Mouse (Mus musculus) thymus, postnatal 0 days (tissue): ENCODE results near the gene Izumo1r. TPM values are rescaled to one million over a fixed set of nuclear protein-coding genes. Genes with fewer than 3 reads are reported as not detected.

Source experiments
- DNase-seq: peaks from one replicate; pipeline ENCODE4 v3.0.0-alpha.2; 2015; ENCODE audit warnings: low spot score
- polyA plus RNA-seq: library from polyadenylated mRNA; unstranded; fragments of >200 nt; fragmentation: Nextera tagmentation; extraction: Ambion mirVana; gene quantifications from 2 replicates; pipeline ENCODE4 v1.2.1, GENCODE M21; 2015

Gene Izumo1r
- polyA plus RNA-seq, 1 experiment from 2014 or later: 14.7 TPM

DNA sequence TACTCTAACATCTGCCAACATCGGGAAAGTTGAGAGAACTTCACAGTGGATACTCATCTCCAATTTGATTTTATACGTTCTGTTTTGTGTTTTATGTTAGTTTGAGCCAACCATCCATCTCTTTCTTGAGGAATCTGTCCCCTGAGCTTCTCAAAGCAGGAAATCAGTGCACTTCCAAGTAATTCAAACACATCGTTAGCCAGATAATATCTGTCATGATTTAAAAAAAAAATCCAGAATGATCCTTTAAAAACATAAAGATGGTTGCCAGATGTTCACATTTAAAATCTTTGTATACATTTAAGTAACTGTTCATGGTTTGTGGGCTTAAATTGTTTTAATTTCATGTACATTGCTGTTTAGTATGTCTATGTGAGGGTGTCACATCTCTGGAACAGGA is 2.2 kb upstream of the Izumo1r start:
- DNase-seq: no peak

DNA sequence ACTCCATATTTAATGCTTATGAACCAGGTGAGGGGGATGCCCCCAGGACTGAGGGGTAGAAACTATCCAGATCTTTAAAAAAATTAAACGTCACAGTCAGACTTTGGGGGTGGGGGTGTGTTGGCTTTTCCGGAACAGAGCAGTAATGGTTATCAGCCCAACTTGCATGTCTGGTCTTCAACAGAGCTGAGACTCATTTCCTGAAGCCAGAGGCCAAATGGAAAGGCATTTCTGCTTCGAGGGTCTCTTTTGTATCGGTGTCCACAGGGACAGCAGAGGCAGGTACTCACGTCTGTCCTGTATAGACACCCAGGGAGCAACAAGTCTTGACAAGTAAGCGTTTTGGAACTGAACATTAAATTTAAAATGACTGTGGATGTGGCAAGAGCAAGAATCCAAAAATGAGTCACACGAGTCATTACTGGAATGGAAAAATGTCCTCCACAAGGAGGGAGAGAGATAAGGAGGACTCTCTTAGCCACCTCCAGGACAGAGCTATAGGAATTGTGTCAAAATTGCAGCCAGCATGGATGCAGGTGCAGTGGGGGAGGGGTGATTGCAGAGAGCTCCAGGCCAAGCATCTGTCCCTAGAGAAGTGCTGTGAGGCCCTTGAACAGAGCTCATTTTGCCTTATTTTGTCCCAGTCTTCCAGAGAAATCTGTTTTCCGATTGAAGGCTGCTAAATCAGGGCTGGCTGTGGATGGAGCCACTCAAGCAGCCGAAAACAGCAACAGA is 1.2 kb upstream of the Izumo1r start:
- DNase-seq: no peak

DNA sequence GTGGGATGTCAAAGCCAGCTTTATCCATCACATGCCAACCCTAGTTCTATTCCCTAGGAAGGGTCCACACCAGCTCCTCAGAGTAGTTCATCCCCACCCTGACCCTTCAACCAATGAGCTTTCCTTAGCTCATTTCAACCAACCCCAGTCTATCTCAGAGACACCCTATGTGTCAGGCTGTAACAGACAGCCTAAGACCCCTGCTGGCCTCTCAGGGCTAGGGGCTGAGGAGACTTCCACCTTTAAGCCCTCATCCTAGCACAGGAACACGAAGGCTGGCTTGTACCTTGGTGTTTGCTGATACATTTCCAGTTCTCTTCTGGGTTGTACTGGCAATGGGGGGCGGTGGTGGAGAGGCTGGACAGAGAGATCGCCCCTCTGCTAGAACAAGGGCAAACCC is 743 bp downstream of the Izumo1r start:
- no peak for DNase-seq

DNA sequence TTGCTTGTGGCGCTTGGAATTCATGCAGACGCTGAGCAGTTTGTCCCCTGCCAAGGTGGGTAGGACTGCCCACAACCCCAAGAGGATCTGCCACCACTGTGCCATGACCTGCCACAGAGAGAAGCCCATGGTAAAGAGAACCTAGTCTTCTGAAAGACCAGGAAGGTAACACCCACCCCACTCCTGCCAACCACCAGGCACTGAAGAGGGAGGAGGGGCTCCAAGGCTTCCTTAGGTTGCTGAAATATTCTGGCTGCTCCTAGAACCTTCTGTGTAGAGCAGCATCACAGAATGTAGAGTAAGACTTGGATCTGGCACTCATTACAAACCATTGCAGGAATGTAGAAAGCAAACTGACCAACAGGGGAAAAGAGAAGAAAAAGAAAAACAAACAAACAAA is 1.3 kb downstream of the Izumo1r start:
- DNase-seq: no peak

DNA sequence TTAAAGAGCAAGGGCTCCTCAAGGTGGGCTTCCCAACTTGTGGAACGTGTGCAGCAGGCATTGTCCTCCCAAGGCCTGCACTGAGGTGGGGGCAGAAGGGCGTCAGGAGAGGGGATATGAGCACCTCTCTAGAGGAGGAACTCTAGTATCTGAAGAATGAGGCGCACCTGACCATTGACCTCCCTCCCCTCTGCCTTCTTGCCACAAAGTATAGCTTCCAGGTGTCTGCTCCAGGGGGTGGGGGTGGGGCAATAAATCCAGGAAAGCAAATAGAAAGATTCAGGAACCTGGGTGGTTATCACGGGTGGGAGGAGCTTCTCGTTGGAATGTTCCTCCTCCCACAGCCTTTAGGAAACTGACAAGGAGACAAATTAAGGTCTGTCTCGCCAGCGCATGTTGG is 2.0 kb downstream of the Izumo1r start:
- DNase-seq: no peak

DNA sequence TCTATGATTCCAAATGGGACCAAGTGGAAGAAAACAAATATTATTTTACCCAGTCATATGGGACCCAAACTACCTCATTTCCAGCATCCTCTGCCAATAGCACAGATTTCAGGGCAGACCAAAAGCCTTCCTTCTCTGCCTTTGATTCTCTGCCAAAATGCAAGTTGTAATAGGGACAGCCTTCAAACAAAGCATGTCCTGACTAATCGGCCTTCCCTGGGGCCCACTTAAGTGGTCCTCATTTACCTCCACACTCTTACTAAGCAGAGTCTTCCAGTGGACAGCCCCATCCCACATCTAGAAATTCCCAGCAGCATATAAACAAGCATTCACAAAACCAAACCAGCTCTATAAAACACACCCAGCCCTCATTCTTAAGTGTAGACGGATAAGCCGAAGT is 6.6 kb downstream of the Izumo1r start:
- DNase-seq: no peak

DNA sequence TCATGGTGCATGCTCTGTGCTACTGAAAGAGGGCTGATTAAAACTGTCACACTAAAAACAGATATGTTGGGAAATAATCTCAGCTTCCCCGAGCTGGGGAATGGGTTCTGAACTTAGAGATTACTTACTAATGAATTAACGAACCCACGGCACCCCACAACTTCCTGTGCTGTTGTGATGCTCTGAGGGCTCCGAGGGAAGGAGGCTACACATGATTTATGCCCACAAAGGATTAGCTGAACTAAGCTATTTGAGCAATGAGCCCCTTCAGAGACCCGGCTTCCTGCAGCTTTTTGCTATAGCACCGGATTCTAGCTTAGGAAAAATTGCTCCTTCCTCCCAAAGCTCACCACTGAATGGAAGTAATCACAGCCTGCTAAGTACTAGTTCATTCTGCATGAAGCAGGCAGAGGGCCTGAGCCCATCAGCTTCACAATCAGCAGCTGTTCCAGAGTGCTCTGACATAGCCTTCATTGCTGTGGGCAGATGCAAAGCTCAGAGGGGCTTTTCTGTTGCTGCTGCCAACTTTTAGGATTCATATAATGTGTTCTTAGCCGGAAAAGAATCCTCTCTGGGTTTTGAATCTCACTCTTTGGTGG is 8.4 kb downstream of the Izumo1r start:
- no peak for DNase-seq

DNA sequence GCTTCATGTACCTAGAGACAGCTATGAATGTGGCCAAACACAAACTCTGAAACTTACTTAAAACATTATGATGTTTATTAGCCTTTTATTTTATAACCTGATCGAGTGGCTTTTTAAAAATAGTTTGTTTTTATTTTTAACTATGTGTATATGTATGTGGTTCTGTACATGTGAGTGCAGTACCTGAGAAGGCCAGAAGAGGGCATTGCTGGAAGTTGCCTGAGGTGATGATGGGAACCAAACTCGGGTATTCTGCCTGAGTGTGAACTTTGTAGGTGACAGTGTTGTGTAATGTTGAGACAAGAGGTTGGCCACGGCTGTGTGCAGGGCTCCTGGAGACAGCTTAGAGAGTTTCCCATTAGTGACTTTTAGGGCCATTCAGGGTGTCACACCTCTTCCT is 9.1 kb downstream of the Izumo1r start:
- DNase-seq: no peak

DNA sequence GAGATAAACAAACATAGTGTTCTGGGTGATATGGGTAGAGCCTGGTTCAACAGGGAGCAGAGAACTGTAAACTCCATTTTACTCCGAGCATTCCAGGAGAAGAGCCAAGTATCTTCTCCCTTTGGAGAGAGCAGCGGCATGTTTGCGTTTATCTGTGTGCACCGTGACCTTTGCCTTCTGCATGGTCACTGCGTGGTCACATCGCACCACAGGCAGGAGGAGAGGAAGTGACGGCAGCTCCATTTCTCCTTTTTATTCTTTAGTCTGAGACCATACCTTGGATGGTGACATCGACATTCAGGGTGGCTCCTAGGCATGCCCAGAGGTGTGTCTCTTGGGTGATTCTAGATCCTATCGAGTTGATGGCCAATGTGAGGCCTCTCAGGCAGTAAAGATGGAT is 10.4 kb downstream of the Izumo1r start:
- no peak for DNase-seq

DNA sequence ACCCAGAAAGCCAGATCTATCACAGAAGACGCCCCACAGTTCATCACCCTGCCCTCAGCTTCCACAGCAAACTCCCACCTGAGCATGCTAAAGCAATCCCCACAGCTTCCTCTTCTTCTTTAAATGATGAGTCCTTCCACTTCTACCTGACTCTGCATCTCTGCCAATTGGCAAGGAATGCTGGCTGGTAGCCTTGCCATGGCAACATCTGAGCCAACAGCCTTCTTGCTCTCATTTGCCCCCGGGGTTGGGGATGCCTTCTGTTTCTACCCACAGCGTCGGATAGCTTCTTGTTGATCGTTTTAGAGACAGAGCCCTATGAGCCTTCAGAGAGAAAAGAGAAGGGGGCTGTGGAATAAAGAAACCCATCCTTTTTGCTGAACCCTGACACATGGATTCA is 11.9 kb downstream of the Izumo1r start:
- no peak for DNase-seq

DNA sequence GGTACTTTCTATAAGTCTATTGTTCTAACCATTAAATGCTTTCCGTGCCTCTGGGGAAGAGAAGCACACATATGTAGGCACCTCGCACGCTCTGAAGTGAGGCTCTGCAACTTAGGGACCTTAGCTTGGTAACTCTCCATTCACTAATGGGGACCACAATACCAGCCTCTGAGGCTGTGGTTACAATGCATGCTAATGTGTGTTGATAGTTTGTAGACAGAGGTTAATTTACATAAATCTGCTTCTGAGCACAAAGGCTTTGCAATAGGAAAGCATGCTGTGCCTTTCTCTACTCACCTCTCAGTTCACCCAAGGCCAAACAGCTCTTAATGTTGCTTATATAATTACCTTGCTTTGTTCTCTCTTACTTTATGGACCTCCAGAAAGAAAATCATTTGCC is 13.1 kb downstream of the Izumo1r start:
- DNase-seq: no peak

DNA sequence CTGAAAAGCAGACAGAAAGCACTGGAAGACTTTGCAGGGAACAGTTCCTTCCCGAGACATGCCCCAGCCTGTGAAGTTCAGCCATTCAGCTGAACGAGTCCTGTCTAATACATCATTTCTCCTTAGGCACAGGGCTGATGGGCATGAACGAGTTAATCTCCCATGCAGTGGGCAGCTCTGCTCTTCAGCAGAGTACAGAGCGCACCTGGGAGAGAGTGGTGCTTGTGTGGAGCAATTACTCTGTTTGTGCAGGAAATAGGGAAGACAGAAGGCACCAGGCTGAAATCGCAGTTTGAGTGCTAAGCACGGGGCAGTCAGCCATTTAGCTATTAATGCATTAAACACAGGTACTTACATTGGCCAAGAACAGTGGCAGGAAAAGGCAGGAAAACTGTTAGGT is 15.1 kb downstream of the Izumo1r start:
- DNase-seq: no peak

DNA sequence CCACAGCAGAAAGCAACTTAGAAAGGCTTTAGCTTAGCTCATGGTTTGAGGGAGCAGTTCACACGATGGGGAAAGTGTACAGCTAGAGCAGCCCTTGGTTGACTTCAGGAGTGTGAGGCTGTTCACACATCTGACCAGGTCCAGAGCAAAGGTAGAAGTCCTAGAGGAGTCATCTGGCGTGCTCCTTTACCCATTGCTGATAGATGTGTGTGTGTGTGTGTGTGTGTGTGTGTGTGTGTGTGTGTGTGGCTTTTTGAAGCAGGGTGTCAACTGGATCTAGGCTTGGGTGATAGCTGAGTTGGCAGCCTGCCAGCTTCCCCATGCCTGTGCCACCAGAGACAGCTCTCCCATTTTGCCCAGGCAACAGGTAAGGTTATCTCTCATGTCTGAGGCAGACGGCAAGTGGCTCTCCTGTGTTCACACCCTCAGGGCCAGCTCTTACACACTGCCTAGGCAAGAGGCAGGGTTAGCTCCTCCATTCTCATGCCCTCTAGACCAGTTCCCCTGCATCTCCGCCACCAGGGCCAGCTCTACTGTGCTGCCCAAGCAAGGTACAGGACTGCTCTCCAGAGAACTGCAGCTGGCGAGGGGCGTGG is 15.9 kb downstream of the Izumo1r start:
- DNase-seq: no peak

DNA sequence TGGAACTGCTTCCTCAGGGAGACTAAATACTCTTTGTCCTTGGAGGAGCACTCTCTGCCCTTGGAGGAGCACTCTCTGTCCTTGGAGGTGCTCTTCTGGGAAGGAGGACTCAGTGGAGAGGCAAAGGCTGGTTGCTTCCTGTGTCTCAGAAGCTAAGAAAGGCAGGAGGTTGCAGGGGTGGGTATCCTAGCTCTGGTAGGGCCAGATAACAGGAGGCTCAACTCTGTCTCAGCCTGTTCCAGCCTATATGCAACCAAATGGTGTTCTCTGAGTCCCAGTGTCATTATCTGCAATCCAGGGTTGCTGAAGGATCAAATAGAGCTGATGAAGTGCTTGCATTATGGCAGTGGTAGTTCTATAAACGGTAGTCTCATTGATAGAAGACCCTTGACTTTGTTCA is 17.8 kb downstream of the Izumo1r start:
- no peak for DNase-seq

DNA sequence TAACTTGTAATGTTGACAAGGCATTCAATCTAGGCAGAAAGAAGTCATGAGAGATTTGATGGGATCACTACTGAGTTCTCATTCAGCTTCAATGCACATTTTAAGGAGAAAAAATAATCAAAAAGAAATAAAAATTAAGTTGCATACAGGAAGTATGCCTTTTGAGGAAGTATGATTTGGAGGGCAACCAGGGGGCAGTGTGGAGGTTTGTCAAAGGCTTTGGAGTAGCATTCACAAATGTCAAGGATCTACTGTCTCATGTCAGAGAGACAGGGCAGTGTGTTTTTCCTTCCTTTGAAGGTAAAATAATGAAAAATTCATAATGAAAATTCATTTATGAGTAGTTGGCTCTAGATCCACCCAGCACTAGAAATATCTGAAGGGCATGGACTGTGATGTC is 18.6 kb downstream of the Izumo1r start:
- peak; percentile 45 for DNase-seq

DNA sequence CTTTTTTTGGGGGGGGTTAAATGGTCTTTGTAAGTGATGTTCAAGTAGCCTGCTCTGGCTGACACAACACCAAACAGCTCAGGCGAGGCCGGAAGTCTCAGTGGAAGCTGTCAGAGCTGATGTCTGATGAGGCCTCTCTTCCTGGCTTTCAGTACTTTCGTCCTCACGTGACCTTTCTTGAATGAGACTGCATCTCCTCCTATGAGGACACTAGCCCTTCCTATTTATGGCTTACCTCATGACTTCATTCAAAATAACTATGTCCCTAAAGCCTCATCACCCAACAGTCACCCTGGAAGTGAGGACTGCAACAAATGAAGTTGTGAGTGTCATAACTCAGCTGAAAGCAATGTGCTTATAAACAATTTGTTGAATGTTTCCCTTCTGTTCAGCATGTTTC is 19.1 kb downstream of the Izumo1r start:
- DNase-seq: peak; percentile 58

DNA sequence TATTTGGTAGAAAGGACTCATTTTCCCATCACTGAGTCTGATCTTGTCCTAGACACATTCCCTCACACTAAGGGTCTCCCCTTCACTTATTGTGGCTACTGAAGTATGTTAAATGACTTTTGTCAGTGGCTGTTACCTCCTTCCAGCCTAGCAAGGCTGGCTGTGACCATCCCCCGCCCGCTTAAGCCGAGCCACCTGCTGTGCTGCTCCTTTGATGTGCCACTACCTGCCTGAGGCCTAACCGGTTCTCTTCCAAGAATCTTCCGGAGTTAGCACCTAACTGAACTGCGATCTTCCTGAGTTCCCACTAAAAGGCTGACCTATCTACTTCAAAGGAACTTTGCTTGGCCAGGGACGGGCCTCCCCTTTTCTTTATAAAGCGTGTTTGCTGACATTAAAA is 27.2 kb downstream of the Izumo1r start:
- DNase-seq: peak; percentile 60

DNA sequence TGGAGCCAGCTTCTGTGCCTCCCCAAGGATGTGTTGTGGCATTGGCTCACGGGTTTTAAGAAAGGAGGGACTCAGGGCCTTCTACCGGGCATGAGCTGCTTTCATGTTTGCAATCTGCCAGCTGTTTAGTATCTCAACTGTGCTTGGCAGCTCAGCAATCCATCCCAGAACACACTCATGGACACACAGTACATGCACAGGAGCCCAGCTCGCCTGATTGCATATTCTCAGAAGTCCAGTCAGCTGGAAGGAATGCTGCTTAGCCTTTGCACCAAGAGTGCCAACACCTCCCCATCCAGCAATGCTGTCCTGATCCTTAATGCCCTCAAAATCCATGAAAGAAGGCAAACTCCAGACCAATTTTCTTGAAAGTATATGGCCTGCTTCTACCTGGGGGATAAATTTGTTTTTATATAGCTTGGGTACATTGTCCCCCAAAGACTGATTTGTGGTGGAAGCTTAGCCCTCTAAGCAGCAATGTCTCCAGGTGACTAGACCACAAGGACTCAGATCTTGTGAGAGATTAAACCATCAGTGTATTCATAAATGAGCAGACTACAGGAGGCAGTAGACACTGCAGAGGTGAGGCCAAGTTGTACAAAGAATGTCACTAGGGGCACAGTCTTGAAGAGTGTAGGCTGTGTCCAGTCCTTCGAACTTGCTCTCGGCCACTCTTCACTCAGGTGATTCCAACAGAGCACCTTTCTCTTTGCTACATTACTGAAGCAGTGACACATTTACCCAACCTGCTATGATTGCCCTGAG is 27.8 kb downstream of the Izumo1r start:
- peak; percentile 48 for DNase-seq

DNA sequence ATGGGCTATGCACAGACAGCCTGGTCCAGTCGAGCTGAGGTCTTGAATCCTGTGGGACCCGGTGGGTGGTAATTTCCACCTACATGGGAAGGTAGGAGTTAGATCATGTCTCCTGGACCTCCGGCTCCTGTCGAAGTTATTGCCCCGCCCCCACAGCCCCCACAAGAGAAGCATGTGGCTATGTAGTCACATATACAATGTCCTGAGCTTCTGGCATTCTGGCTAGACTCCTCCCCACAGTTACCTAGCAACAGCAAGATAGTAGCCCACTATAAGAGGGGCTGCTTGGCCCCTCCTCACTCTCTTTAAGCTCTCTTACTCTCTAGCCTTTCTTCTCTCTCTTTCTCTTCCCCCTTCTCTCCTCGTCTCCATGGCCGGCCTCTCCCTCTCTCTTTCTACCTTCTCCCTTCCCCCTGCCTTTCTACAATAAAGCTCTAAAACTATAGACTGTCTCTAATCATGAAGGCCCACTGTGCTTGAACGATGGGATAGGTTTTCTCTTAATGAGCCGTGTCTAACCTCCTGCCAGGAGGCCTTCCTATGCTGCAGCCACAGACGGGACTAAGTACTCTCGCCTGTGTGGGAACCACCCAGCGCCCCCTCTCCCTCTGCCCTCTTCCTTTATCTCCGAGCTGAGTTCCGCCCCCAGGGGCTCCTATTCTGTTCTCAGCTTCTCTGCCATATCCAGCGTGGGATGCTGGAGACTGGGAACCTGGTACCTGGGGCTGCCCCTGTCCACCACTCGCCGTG is 31.4 kb downstream of the Izumo1r start:
- no peak for DNase-seq

DNA sequence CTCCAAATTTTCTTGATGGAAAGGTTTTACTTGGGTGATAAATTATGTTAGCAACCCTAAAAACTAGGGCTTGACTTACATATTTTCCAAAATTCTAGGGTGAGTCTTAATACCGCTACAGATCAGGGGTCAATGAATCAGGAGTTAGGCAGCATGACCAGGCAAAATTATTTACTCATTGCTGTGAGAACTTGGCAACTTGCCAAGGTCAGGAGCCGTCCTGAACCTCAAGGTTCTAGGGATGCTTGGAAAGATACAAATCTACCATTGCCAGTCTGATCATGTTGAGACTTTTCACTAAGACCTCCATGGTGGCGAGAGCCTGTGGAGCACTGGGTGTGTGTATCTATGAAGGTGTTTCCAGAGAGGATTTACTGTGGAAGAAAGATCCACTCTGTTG is 32.2 kb downstream of the Izumo1r start:
- no peak for DNase-seq

DNA sequence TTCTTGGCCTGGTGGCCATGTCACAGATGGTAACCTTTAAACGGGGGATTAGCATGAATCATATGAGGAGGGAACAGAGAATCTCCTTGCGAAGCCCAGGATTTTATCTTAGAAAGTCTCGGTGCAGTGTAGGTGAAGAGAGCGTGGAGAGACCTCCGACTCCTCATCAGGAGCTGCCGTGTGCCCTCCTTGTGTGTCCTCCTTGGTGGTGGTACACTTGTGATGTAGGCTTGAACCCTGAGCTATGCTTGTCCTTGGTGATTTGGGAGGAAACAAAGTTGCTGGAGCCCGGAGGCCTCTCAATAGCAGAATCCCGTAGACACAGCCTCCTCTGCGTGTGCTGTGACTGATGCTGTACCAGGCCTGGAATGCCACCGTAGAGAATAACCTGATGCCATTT is 32.9 kb downstream of the Izumo1r start:
- DNase-seq: no peak

DNA sequence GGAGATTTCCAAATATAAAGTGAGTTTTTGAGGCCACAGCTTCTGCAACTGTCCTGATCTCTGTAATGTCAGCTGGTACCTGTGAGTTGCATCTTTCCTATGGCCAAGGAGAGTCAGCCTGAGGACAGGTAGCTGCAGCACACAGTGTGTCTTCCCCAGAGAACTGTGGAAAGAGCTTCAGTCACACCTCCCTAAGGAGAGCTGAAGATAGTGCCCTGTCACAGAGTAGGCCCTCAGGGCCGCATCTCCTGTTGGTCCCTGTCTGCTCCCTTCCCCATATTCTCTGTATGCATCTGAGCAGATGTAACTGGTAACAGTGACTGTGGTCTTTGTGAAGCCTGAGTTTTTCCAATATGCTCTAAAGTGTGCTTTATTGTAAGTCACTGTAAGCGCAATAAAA is 33.4 kb downstream of the Izumo1r start:
- no peak for DNase-seq
